Mouse (Mus musculus) liver, embryonic 13.5 days (tissue): ENCODE measurements at regions not wholly inside any gene's neighbourhood (a gene's known extent, or its start where the extent isn't known, plus 50 kb on each side); places are given as distances from the start of the nearest gene placed in this dataset.

Experiments used
- ATAC-seq: fragments of 200-750 bp; cut with Nextera tagmentation; 2 replicates; pipeline ENCODE4 v1.8.0; 2017; ENCODE audit warnings: low read depth, mild to moderate bottlenecking, moderate number of reproducible peaks, moderate library complexity
- DNase-seq: peaks from one replicate; pipeline ENCODE4 v3.0.0; 2022
- H3K27ac ChIP-seq: fragments of 300-500 bp; sonication (generic); 2 replicates; pipeline ENCODE4 v1.5.1; 2015; ENCODE audit warnings: moderate library complexity, mild to moderate bottlenecking, inconsistent platforms
- H3K27me3 ChIP-seq: fragments of 300-500 bp; sonication (generic); 2 replicates; pipeline ENCODE4 v1.6.1; 2015; ENCODE audit warnings: mild to moderate bottlenecking, inconsistent platforms
- H3K36me3 ChIP-seq: fragments of 300-500 bp; sonication (generic); 2 replicates; pipeline ENCODE4 v1.6.1; 2015; ENCODE audit warnings: mild to moderate bottlenecking, inconsistent platforms
- H3K4me1 ChIP-seq: fragments of 300-500 bp; sonication (generic); replicated peaks from 2 replicates; pipeline ENCODE4 v1.6.1; 2015; ENCODE audit warnings: inconsistent platforms
- H3K4me2 ChIP-seq: fragments of 300-500 bp; sonication (generic); 2 replicates; pipeline ENCODE4 v1.6.1; 2015; ENCODE audit warnings: inconsistent platforms, mild to moderate bottlenecking, moderate library complexity
- H3K4me3 ChIP-seq: fragments of 300-500 bp; sonication (generic); replicated peaks from 2 replicates; pipeline ENCODE4 v1.5.1; 2015; ENCODE audit warnings: mild to moderate bottlenecking, inconsistent platforms
- H3K9ac ChIP-seq: fragments of 300-500 bp; sonication (generic); 2 replicates; pipeline ENCODE4 v1.6.1; 2015; ENCODE audit warnings: mild to moderate bottlenecking, inconsistent platforms
- H3K9me3 ChIP-seq: fragments of 300-500 bp; sonication (generic); replicated peaks from 2 replicates; pipeline ENCODE4 v1.6.1; 2016; ENCODE audit warnings: inconsistent platforms
- WGBS: fragments of 180-500 bp; shearing (Covaris S2); methylation state at CpG from one replicate; pipeline ENCODE4 v1.1.7; 2015; ENCODE audit not compliant: insufficient replicate concordance; 5-methylcytosine and 5-hydroxymethylcytosine counted together

GRCm38 (mm10) chr4:71187801-71188200, 570.0 kb downstream of the Gm11232 start:
- WGBS: 24% methylated on average over 1 of the region's 1 CpGs
- Histone ChIP-seq H3K27ac (no peak overlapping the region), H3K36me3 (no peaks in the 10 kb centered on the region), H3K27me3 (no peaks in the 10 kb centered on the region), H3K9me3 (no peaks in the 10 kb centered on the region), H3K4me2 (no peak overlapping the region), H3K4me3 (no peak overlapping the region), H3K9ac (no peak overlapping the region), H3K4me1 (no peaks in the 10 kb centered on the region)
- DNase-seq: no peak
- no peak for ATAC-seq

DNA sequence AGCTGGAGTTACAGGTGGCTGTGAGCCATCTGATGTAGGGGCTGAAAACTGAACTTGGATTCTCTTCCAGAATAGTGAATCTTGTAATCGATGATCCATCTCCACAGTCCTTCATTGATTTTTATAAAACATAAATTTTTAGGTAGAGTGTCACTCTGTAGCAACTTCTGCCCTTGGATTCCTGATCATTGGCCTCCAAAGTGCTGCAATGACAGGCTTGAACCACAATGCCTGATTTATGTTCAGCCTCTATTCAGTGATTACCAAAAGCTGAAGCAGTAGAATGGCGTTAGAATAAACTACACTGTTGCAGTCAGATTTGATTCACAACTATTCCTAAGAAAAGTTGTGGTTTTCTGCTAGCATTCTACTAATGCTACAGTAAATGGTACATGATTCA, 580.1 kb downstream of the Gm11232 start:
- H3K9me3 ChIP-seq: no peaks in the 10 kb centered on the region
- no peak overlapping the region for H3K27ac ChIP-seq
- no peak overlapping the region for H3K4me3 ChIP-seq
- H3K4me2 ChIP-seq: no peak overlapping the region
- no peaks in the 10 kb centered on the region for H3K27me3 ChIP-seq
- H3K36me3 ChIP-seq: no peaks in the 10 kb centered on the region
- 60% methylated on average over 2 of the region's 2 CpGs for WGBS
- no peak for ATAC-seq
- no peak overlapping the region for H3K9ac ChIP-seq
- DNase-seq: no peak
- H3K4me1 ChIP-seq: no peaks in the 10 kb centered on the region

DNA sequence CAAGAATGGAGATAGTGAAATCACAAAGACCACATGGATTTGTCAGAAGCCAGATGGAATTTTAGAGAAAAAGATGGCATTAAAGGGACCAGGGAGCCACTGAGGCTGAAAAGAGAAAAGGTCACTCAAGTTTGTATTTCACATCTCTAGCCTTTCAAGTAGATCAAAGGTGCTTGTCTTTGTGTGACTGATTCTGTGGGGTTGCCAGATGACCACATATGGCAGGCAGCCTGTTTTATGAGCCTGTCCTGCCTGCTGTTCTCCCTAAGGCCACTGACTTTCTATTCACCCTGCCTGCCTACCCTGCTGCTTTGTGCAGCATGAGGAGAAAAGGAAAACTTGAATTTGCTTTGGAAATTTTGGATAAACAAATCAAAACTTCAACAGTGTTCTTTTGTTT, 592.0 kb downstream of the Gm11232 start:
- ATAC-seq (no peak), DNase-seq (no peak)
- Histone ChIP-seq H3K27ac (no peak overlapping the region), H3K27me3 (no peaks in the 10 kb centered on the region), H3K4me1 (no peaks in the 10 kb centered on the region), H3K4me3 (no peak overlapping the region), H3K36me3 (no peaks in the 10 kb centered on the region), H3K4me2 (no peak overlapping the region), H3K9ac (no peak overlapping the region), H3K9me3 (no peaks in the 10 kb centered on the region; the same call in 1 of the 2 replicates)

- Histone ChIP-seq H3K27me3 (no peaks in the 10 kb centered on the region), H3K36me3 (no peaks in the 10 kb centered on the region), H3K4me1 (no peaks in the 10 kb centered on the region), H3K9me3 (no peaks in the 10 kb centered on the region), H3K4me2 (no peak overlapping the region), H3K27ac (no peak overlapping the region), H3K9ac (no peak overlapping the region), H3K4me3 (no peak overlapping the region)
- DNase-seq (no peak), ATAC-seq (no peak)
- 36% methylated on average over 1 of the region's 1 CpGs for WGBS
These were observed 597.0 kb upstream of the Megf9 start for GRCm38 (mm10) chr4:71131670-71132317.

DNA sequence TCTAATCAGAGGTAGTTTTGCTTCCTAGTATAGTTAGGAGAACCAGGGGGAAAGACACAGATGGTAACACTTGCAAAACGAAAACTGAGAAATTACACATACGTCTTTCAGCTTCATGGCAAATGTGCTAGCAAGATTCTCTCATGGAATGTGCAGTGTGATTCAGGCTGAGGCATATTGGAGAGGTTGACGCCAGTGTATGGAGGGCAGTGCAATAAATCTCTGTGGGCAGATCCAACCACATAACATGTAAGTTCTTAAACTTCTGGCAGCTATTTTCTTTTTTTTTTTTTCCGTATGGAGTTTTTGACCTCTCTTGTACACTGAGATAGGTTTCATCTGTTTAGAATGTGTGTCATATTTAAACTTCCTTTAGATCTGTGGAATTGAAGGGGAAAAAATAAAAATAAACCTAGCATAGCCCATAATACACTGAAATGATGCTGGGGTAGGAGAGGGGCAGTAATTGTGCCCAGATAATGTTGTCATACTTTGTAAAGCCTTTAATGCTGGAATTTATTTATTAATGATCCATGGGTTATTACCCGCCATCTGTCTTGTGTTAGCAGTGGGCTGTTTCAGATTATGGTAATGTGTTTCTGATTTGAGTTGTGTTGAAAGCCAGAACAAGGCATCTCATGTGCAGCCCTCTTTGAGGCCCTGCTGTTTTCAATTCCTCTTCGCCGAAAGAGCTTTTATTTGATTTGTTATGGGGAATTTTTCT, 596.3 kb upstream of the Megf9 start:
- H3K4me1 ChIP-seq: no peaks in the 10 kb centered on the region
- no peaks in the 10 kb centered on the region for H3K9me3 ChIP-seq
- ATAC-seq (no peak), DNase-seq (no peak)
- no peaks in the 10 kb centered on the region for H3K27me3 ChIP-seq
- H3K9ac ChIP-seq: no peak overlapping the region
- no peak overlapping the region for H3K27ac ChIP-seq
- no peaks in the 10 kb centered on the region for H3K36me3 ChIP-seq
- 63% methylated on average over 7 of the region's 7 CpGs for WGBS
- no peak overlapping the region for H3K4me3 ChIP-seq
- H3K4me2 ChIP-seq: no peak overlapping the region

DNA sequence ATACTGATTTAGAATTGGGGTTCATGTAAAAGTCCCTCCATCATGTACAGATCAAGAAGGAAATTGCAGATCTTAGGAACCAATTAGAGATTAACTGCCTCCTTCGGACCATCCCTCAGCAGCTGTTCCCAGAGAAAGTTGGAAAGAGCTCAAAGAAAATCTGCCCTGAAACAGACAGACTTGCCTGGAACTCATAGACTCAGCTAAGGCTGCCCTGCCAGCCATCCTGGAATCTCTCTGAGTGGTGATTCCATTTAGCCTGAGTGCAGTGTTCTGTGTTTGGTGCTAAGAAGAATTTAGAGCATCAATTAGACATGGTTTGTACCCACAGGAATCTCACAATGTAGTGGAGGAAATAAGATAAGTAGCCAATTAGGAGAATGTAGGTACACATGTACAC, 594.5 kb upstream of the Megf9 start:
- WGBS: 69% methylated on average over 1 of the region's 1 CpGs
- Histone ChIP-seq H3K36me3 (no peaks in the 10 kb centered on the region), H3K9ac (no peak overlapping the region), H3K4me1 (no peaks in the 10 kb centered on the region), H3K4me2 (no peak overlapping the region), H3K9me3 (no peaks in the 10 kb centered on the region), H3K27me3 (no peaks in the 10 kb centered on the region), H3K4me3 (no peak overlapping the region), H3K27ac (no peak overlapping the region)
- ATAC-seq (no peak), DNase-seq (no peak)
